ENCODE assay signal across 9 mouse cellular contexts in genomic region chr9:43210190-43210682, GRCm38 (mm10). TPM values are rescaled to one million over a fixed set of nuclear protein-coding genes. Genes with fewer than 3 reads are reported as not detected.
DNase-seq lines count a peak whose midpoint lies in the region; ATAC-seq and TF ChIP-seq lines count a peak whose summit lies in the region.
"Had no signal": no experiment of that assay in that cellular context is flagged by ENCODE, and none has a peak within 500 bp of the region (broad histone marks: within the 10 kb centered on the region; RNA-seq: fewer than 3 reads in every experiment).

Pou2f3 (minus strand) TSS chr9:43210369.

- H3K4me2 ChIP-seq in hindbrain, embryonic 14.5 days (replicated peaks), result no peak within 1 kb of the TSS
- H3K4me2 ChIP-seq in limb, embryonic 13.5 days (replicated peaks), result peak within 1 kb of the TSS; percentile 40
- peak within 1 kb of the TSS; percentile 6 for H3K4me2 ChIP-seq in myocyte (ENCODE audit: low read depth)

- intact Hi-C loops in gastrocnemius, postnatal 14 days (cut with DNase I; ENCODE audit: low total_unique reads), result loop anchor here (2.0 kb wide), 1 partner anchor 67 kb away; no protein-coding TSS in a partner anchor

- no peak within 1 kb of the TSS for H3ac ChIP-seq in myocyte (ENCODE audit: control insufficient read depth, insufficient read length)

- DNase-seq in 3134 (ENCODE audit: extremely low read depth, insufficient read length, low spot score) (peak; percentile 38), adipocyte (ENCODE audit: low spot score) (peak; percentile 41)
- DNase-seq in gastrocnemius, postnatal 14 days, result peak; percentile 81
- peak; percentile 42 for DNase-seq in hindbrain, embryonic 14.5 days (ENCODE audit: low spot score)
- DNase-seq in urinary bladder, postnatal 10 days (ENCODE audit: low spot score), result no peak

- 2% methylated on average over 13 of the region's 13 CpGs for WGBS in hindbrain, embryonic 14.5 days
- WGBS in limb, embryonic 13.5 days, result 5% methylated on average over 13 of the region's 13 CpGs

- no peak within 1 kb of the TSS for H3K9ac ChIP-seq in hindbrain, embryonic 14.5 days
- no peak within 1 kb of the TSS for H3K9ac ChIP-seq in limb, embryonic 13.5 days

- H3K36me3 ChIP-seq in hindbrain, embryonic 14.5 days (replicated peaks; ENCODE audit: control insufficient read depth, insufficient read depth), result no peaks in the 10 kb centered on the region
- H3K36me3 ChIP-seq in limb, embryonic 13.5 days, result no peaks in the 10 kb centered on the region
- no peaks in the 10 kb centered on the region for H3K36me3 ChIP-seq in myocyte (ENCODE audit: control insufficient read depth, insufficient read depth)

- H3K9me3 ChIP-seq in hindbrain, embryonic 14.5 days (ENCODE audit: control insufficient read depth, low read length), result no peaks in the 10 kb centered on the region
- H3K9me3 ChIP-seq in limb, embryonic 13.5 days, result no peaks in the 10 kb centered on the region

- H3K4me1 ChIP-seq in hindbrain, embryonic 14.5 days (replicated peaks; ENCODE audit: control insufficient read depth, insufficient read depth, low read length), result peaks cover 13% of the 10 kb centered on the region
- H3K4me1 ChIP-seq in limb, embryonic 13.5 days, result peaks cover 21% of the 10 kb centered on the region

- no peak for ATAC-seq in hindbrain, embryonic 14.5 days (ENCODE audit: low FRiP score)
- no peak; the same call in 1 of the 2 replicates for ATAC-seq in limb, embryonic 13.5 days (ENCODE audit: low FRiP score, low read depth)
- ATAC-seq in CD4-positive, CD25-positive, alpha-beta regulatory T cell, adult 4 months, result no peak

- no peak for TF ChIP-seq POLR2A in myocyte (IDR thresholded peaks at IDR 0.05; ENCODE audit: insufficient read length, low read depth)

- peaks cover 19% of the 10 kb centered on the region for H3K27me3 ChIP-seq in hindbrain, embryonic 14.5 days (ENCODE audit: control insufficient read depth, insufficient read depth, low read length)
- H3K27me3 ChIP-seq in limb, embryonic 13.5 days, result peaks cover 33% of the 10 kb centered on the region
- H3K27me3 ChIP-seq in myocyte (ENCODE audit: control insufficient read depth, insufficient read depth, insufficient read length), result peaks cover 19% of the 10 kb centered on the region

- no peak within 1 kb of the TSS for H3K4me3 ChIP-seq in hindbrain, embryonic 14.5 days (replicated peaks; ENCODE audit: low read length)
- no peak within 1 kb of the TSS for H3K4me3 ChIP-seq in limb, embryonic 13.5 days
- H3K4me3 ChIP-seq in myocyte, result no peak within 1 kb of the TSS

- H3K79me2 ChIP-seq in myocyte (ENCODE audit: control insufficient read depth, insufficient read depth), result no peaks in the 10 kb centered on the region

- no peak within 1 kb of the TSS for H3K27ac ChIP-seq in hindbrain, embryonic 14.5 days
- no peak within 1 kb of the TSS for H3K27ac ChIP-seq in limb, embryonic 13.5 days

TF ChIP-seq in myocyte, 11 proteins besides CTCF, POLR2A, EP300 and RAD21:
- TF ChIP-seq E2F4 (IDR thresholded peaks at IDR 0.05; ENCODE audit: insufficient read depth), result no peak
- no peak for TF ChIP-seq USF1 (IDR thresholded peaks at IDR 0.05; ENCODE audit: low read depth)
- no peak for TF ChIP-seq TCF3 (IDR thresholded peaks at IDR 0.05; ENCODE audit: insufficient read length, low read depth)
- TF ChIP-seq REST (IDR thresholded peaks at IDR 0.05; ENCODE audit: insufficient read depth, insufficient read length), result no peak
- TF ChIP-seq TCF12 (IDR thresholded peaks at IDR 0.05; ENCODE audit: insufficient read depth, poor library complexity, severe bottlenecking), result no peak
- TF ChIP-seq MYOD1 (IDR thresholded peaks at IDR 0.05; ENCODE audit: control insufficient read depth in 1 of 3, insufficient read length in 2 of 3, low read depth in 2 of 3), result no peak

RNA-seq across cellular contexts. Expression of gene Pou2f3, which starts in this region (rescaled TPM):
- under 1 TPM in 1 of 2 experiments, not detected in 1; 0.11 TPM for total RNA-seq in gastrocnemius, postnatal 14 days (2021)
- polyA plus RNA-seq in hindbrain, embryonic 14.5 days (2014; fragmentation: Nextera tagmentation; extraction: Ambion mirVana), result not detected in 2 replicates
- 0.74 and 1.1 TPM in 2 replicates for polyA plus RNA-seq in limb, embryonic 13.5 days (2015; fragmentation: Nextera tagmentation; extraction: Ambion mirVana)
- polyA plus RNA-seq in myocyte (2012; fragmentation: generic; extraction: Trizol), result not detected
- polyA plus RNA-seq in CD4-positive, CD25-positive, alpha-beta regulatory T cell, adult 4 months (2017; shearing (Covaris generic)), result not detected
- total RNA-seq: layer of hippocampus, postnatal 14 days had no signal

Comparison
In these comparisons a context has a peak if more than half of its experiments do, and no peak if none do; other contexts are left out.
1. Peak in DNase-seq in gastrocnemius, postnatal 14 days; RNA of the gene not detected or under 1 TPM.
2. Peak in DNase-seq in hindbrain, embryonic 14.5 days; RNA of the gene not detected or under 1 TPM.